Mouse (Mus musculus): Measurements from ENCODE around the gene Ptprd. TPM values are rescaled to one million over a fixed set of nuclear protein-coding genes. Genes with fewer than 3 reads are reported as not detected.

The Ptprd gene
- total RNA-seq, 2 experiments from 2014 or later = 3.0 to 4.7 TPM

DNA sequence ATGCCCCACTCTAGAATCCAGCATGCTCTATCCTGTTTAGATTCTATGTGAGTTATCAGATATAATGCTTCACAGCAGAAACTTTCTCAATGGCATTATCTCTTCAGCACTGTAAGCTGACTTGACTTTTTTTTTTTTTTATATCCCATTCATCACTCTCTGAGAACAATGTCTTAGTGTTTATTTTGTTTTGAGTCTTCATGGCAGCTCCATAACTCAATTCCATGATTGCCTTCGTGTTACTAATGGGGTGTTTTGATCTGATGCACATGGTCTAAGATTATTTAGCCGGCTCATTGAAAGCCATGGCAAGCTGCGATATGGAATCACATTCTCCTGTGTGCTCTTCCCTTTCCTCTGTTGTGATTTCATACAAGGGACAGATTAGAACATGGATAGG is 1555.0 kb downstream of the Ptprd start:
- DNase-seq (ENCODE audit: low spot score) = no peak

DNA sequence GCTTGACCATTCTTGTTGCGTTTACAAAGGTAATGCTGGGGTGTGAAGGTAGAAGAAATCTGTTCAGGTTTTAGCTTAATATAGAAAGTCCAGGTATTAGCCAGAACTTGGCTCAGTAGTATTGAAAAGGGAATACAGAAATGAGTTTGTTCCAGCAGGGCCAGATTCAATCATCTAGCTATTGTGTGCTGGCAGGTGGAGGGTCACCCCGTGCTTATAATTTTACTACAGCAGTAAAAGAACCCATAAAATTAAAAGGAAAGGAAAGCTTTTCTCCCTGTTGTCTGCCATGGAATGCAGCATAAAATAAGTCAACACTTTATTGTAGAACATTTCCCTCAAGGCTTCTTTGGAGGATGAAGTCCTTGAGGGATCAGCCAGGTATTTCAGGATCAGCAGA is 1558.8 kb downstream of the Ptprd start:
- DNase-seq (ENCODE audit: low spot score) = no peak

DNA sequence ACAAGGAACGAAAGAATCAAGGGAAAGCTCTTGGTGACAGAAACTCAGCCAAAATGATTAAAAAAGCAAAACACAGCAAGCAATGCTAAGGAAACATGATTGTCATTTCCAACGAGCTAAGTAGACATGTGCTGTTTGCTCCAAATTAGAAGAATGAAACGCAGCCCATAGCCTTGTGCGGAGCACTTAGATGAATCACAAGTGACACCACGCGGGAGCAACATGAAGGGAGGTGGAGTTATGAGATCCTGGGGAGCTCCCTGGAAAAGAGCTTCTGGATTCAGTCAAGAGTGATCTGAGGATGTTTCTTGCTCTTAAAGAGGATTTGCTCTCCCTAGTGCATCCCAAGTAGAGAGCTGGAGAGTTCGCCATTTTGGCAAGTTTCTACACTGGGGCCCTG is 1590.0 kb downstream of the Ptprd start:
- no peak for DNase-seq (ENCODE audit: low spot score)

DNA sequence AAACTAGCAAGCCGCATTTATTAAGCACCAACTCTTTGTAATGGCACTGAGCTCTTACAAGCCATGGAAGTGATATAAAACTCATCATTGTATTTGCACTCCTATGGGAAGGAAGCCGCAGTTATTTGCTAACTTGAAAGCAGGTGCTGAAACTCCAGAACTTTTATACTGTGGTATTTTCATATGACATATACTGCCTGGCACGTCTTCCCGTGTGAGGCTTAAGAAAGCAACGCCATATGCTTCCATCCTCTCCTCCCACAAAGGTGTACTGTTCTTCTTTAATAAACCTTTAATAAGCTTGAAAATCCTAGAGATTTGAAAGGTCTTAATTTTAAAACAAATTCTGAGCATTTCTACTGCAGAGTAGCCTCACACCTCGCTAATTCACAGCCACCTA is 1595.1 kb downstream of the Ptprd start:
- DNase-seq (ENCODE audit: low spot score) = no peak

DNA sequence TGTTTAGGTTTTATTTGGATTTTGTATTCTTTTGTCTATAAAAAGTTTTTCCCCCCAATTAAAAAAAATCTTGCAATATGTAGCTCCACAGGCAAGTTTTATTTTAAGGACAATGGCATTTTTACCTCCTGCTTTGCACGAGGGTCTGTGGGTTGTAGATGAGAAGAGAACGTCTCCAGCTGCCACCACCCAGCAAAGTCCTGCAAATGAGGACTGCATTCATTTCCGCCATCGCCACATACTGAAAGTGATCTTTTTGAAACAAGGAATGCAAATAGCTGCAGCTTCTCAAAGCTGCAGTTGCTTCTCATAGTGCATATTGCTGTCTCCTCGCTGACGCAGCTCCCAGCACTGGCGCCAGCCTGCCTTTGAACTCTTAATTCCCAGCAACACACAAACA is 1603.5 kb downstream of the Ptprd start:
- DNase-seq (ENCODE audit: low spot score) = no peak

DNA sequence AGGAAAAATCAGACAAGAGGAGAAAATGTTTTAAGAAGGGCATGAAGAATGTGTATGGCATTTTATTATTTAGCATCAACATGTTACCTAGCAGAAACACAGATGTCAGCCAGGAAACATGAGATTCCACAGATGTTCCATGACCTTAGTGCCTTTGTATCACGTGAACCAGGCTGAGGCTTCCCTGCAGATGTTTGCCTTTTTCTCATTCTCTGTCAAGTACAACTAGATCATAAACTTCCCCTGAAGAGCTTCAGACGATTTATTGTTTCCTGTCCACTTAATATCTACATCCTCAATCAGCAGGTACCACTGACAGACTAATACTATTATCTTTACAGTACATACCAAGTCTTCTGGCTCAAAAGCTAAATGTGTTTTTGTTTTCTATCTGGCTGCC is 1605.0 kb downstream of the Ptprd start:
- no peak for DNase-seq (ENCODE audit: low spot score)

DNA sequence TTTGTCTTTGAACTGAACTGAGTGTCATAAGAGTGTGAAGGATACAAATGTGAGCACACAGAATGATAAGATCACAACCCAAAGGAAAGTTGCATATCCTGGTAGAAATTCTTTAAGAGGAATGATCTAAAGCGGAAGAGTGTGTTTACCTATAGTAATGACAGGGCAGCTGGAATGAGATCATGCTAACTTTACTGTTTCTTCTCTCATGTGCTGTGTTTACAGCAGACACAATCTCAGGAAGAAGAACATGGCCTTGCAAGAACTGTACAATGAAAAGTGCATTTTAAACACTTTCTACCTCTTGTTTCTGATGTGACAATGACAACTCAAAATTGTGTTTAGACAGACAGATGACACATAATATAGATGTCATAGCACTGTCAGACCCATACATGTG is 1621.0 kb downstream of the Ptprd start:
- no peak for DNase-seq (ENCODE audit: low spot score)

DNA sequence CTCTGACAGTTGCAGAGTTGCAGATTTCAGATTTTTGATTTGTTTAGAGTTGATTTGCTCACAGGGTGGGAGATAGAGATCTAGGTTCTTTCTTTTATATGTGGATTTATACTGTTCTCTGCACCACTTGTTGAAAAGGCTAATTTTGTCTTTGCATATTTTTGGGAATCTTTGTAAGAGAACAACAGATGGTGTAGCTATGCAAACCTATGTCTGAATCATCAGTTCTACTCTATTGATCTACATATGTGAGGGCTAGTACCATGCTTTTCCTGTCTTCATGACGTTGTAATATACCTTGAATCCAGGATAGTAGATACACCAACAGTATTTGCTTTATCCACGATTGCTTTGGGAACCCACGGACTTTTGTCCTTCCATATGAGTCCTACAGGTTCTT is 1628.7 kb downstream of the Ptprd start:
- no peak for DNase-seq (ENCODE audit: low spot score)

DNA sequence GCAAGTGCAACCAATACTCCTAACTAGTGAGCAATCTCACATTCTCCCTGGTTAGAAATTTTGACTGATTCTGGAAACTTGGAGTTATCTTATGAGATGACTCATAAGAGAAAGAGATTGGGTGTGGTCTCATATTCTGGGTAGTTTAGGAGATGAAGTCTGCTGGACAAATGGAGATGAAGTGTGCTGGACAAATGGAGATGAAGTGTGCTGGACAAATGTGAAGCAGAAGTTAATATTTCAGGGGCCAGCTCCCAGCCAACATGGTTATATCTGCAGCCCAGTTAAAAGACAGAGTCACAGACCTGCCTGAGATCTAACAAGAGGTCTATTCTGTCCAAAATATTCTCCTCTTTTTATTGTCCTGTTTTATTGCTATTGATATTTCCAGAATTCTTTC is 1645.8 kb downstream of the Ptprd start:
- DNase-seq (ENCODE audit: low spot score) = no peak

DNA sequence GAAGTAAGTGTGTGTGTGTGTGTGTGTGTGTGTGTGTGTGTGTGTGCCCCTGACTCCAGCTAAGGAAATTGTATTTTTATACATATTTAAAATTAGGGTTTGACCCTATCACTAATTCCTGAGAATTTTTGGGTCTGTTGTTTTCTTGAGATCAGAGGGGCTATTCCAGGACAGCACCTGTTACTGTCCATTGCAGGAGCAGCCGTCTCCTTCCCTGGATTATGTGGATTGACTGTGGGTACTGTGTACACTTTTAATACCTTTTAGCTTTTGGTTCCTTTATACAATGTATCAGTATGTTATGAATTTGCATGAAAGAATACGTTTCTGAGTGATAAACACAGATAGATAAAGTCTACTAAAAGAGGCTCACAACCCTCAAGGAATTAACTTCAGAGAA is 1670.0 kb downstream of the Ptprd start:
- DNase-seq (ENCODE audit: low spot score) = no peak

DNA sequence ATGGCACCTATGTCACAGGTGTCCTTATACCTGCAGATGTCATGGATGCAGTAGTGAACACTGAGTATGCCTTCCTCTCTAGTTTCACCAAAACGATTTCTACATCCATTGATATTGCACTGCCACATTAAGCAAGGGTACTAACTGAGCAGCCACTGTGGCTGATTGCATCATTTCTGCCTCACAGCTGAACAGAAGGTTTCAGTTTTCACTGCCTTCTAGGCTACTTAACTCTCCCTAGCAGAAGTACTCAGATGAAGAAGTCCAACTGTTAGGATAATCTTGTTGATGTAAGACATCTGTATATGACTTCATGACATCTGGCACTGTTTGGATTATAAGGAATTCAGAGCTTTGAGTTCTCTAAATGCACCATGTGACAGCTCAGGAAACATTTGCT is 1678.8 kb downstream of the Ptprd start:
- DNase-seq (ENCODE audit: low spot score) = no peak

DNA sequence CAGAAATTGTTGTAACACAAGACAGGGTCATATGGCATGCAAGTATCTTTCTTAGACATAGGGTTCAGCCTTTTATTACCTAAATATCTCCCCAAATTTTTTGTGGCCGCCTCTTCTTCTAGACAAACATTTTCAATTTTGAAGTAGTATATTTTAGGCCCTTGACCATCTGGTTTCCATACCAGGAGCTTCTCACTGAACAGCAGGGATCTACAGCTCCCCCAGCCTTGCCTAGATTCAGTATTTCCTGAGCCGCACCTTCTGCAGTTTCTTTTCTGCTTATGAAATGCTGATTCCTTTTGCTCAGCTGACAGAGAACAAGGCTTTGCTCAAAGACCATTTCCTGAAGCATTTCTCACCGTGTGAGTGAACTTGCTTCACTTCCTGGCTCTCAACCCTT is 1686.5 kb downstream of the Ptprd start:
- DNase-seq (ENCODE audit: low spot score) = no peak

DNA sequence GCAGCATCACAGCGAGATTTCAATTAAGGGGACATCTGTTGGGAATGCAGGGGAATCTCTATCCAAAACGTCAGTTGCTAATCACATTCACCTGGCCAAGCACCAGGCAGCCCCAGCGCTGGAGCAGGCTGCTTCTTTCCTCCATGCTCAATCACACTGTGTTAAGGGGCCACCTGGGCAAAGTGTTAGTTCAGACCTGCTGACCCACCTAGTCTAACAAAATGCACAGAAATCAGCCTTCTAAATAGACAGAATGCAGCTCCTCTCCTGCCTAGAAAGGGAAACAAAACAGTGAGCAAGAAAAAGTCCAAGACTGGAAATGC is 1708.5 kb downstream of the Ptprd start:
- no peak for DNase-seq (ENCODE audit: low spot score)

DNA sequence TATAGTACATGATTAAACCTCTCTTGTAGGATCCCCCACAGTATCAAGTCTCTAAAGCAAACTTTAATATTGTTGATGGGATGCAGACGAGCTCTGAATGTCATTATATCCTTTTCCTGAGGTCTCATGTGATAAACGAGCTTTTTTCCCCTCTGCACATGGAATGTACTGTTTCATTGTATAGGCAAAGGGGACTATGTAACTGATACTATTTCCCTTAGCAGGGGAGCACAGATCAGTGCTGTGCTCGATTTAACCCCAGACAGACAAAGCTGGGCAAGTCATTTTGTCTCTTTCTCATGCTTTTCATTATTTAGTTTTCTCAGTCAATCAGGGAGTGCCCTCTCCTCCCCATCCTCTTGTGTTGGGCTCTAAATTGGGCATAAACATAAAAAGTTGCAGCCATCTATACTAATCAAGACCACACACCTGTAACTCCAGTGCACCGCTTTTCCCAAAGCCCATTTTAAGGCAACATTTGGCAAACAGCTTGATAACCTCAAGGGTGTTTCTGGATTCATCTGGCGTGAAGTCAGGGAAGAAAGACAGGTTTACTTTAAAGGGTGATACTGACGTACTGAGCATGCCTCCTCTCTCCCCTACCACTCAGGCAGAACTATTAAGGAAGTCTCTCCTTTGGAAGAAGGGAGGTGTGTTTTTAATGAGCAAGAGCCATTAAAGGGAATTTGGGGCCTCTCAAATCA is 1709.0 kb downstream of the Ptprd start:
- no peak for DNase-seq (ENCODE audit: low spot score)

DNA sequence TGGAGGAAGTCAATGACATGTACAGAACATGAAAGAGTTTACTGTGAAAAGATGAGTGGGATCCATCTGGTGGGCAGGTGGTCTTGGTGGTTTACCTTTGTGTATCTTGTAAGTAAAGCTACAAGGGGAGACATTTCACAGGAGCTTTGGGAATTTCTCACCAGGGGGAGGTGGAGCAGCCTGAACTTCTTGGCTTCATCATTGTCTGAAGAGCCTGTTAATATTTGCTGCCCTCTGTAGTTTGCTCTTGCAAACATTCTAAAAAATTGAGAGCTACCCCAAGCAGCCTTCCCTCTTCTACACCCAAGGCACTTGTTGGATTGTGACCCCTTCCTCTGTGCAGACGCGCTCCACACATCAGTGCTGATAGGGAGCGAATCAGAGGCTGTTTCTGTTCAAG is 1725.9 kb downstream of the Ptprd start:
- peak; percentile 5 for DNase-seq (ENCODE audit: low spot score)

DNA sequence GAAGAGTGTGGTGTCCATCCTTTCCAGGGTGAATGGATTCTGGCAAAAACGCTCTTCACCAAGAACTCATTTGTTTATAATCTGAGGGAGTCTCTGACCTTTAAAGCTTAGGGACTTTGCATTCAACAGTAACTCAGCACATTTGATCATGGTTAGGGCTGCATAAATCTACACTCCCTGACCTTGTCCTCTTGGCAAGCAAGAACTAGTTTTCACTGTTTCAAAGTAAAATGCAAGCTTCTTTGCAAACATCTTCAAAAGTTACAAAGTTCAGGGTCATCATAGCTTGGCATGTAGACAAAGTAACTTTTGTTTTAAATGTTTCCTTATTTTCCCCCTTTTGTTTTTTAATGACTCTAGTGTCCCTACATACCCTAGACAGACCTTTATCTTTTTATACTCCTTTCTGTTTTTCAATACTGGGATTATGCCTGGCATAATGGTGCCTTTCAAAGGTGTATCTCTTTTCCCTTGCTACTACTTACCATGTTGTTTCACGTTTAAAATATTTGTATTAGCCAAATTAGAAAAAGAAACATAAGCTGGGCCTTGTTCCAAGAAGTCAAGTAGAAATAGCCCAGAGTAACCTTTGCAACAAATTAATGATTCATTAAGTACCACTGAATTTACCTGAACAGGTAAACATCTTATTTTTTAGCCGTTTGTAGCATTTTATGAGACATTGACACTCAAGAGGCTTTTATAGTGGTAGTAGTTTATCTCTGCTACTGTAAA is 1743.2 kb downstream of the Ptprd start:
- DNase-seq (ENCODE audit: low spot score) = no peak

DNA sequence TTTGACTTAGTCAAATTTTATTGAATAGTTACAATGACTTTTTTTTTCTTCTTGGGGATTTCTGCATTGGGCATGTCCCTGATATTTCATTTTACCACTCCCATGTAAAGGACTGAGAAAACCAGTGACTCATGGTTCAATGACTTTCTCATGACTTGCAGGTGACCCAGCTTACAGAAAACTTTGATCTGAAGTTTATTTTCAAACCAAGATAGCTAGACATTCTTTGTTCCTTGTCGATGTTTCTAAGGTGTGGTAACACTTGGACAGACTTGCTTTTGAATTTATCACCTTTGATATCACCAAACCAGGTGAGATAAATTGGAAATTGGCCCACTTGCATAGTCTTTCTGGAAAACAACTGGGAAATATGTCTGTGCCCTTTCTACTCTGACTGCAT is 1747.1 kb downstream of the Ptprd start:
- DNase-seq (ENCODE audit: low spot score) = no peak

DNA sequence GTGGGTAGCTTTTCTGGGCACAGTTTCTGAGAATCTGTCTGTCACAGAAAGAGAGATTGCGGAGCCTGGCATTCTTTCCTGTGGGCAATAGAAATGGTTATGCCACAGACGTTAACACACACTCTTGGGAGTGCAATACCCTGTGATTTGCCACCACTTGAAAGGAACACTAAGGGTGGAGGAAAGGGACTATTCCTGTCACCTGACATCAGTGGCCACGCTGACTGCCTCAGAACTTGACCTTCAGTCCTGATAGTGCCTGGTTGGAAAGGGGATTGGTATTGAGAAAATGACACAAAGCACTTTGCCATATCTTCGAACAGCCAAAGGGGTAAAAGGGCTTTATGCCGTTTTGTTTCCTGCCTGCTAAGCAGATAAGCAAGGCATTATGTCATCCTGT is 1750.4 kb downstream of the Ptprd start:
- DNase-seq (ENCODE audit: low spot score) = no peak

DNA sequence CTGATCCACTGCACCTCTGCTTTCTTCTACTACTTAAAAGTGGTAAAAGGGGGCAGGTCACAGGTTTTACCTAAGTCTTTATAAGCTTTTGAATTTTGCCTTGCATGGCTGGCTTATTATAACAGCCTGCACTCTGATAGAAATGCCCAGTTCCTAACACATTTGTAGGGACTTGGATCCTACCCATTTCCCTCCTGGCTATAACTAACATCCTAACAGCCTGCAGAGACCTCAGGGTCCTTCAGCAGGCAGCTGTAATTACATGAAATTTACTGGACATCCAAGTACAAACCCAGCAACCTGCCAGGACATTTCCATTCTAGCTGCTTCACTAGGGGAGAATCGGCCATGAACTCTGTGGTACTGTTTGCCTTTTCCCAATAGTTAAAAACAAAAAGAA is 1751.2 kb downstream of the Ptprd start:
- no peak for DNase-seq (ENCODE audit: low spot score)

DNA sequence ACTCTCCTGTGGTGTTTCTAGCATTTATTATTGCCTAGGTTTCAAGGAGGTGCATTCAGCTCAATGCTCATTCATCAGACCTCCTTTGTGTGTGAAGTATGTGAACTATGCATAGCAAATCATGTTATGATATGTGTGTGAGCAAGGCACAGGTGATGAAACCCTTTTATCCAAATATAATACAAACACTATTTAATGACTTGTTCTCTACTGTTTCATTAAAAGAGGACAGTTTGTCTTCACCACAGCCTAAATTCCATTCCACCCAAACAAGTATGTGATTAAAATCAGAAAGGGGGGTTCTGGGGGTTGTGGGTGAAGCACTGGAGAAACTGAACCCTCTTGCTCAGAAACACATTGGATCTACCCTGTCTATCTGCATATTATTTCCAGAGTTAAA is 1752.1 kb downstream of the Ptprd start:
- no peak for DNase-seq (ENCODE audit: low spot score)

DNA sequence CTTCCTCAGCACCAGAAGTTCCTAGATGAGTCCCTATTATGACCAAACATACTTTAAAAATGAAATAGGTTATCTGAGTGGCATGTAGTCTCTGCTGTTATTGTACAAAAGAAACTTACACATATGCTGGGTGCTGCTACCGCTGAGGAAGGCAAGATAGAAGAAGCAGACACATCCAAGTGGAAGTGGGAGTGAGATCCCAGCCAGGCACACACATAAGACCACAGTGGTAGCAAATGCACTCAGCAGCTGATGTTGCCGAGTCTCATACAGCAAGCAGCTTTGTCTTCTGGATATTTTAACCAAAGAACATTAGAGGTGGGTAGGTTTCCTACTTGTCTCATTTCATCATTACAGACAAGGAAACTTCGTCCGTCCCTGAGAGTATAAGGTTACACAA is 1759.5 kb downstream of the Ptprd start:
- no peak for DNase-seq (ENCODE audit: low spot score)

DNA sequence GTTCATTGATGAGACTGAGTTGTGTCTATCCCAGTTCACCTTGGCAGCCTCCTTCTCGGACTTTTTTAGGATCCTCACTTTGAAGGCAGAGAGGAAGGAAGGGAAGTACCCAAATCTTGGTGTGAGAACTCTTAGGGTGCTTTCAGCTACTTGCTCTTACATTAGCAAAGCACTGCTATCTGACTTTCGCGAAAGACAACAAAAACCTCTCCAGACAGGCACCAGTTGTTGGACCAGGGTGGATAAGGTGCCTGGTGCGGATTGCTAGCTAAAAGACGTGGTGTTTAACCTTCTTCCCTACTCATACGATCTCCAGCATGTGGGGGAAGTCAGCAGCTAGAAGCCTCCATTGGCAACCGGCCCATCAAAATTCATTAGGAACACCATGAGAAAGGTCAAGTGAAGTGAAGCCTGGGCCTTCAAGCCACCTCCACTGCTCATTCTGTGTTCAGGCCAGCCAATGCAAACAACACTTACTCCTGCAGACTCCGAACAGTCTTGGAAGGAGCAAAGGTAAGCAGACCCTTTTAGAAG is 1760.7 kb downstream of the Ptprd start:
- no peak for DNase-seq (ENCODE audit: low spot score)

DNA sequence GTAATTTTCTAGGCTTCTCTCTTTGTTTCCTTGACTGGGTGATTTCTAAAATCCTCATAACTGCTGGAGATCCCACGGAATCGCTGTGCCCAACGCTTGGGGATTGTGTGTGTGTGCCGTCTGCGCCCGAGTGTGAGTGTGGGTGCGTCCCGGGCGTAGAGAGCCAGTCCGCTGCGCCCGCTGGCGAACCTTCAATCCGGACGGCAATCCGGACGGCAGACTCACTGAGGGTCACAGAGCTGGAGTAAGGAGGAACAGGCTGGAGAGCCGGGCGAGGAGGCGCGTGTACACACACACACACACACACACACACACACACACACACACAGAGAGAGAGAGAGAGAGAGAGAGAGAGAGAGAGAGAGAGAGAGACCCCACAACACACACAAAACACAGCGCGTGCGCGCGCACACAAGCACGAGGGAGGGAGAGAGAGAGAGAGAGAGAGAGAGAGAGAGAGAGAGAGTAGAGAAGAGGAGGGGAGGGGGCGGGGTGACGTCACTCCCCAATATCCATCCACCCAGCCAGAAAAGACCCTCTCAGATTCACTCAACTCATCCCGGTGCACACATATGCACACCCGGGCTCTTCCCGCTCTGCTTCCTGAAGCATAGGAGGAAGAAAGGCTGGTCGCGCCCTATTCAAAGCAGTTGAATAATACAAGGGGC is 1761.3 kb downstream of the Ptprd start:
- peak; percentile 15 for DNase-seq (ENCODE audit: low spot score)

All from gastrocnemius, adult 18-20 months (tissue).